Mouse (Mus musculus): Measurements from ENCODE around the gene Smim7. TPM values are rescaled to one million over a fixed set of nuclear protein-coding genes. Genes with fewer than 3 reads are reported as not detected.

Gene Smim7
- polyA plus RNA-seq (2012; rRNA removed) = 12.5 and 16.3 TPM in 2 replicates
- 32.2 and 33.5 TPM in 2 replicates for polyA plus RNA-seq (2014; fragmentation: Nextera tagmentation; extraction: Ambion mirVana)

- WGBS (ENCODE audit: insufficient replicate concordance) = under 1% methylated on average over 52 of the region's 52 CpGs
- Histone ChIP-seq H3K9me3 (ENCODE audit: control insufficient read depth, low read length) (no peaks in the 10 kb centered on the region), H3K27me3 (ENCODE audit: control insufficient read depth, insufficient read depth, low read length) (no peaks in the 10 kb centered on the region; the same call in 1 of the 2 replicates), H3K9ac (replicated peaks) (peak within 1 kb of the TSS; percentile 80), H3K27ac (peak within 1 kb of the TSS; percentile 87), H3K4me1 (replicated peaks; ENCODE audit: control insufficient read depth in 2 of 2, insufficient read depth in 2 of 2, low read length in 1 of 2) (peaks cover 5 to 13% of the 10 kb centered on the region in 2 experiments), H3K4me2 (ENCODE audit: low read depth) (peak within 1 kb of the TSS; percentile 88), H3K36me3 (replicated peaks; ENCODE audit: control insufficient read depth, insufficient read depth, low read depth) (peaks cover 15% of the 10 kb centered on the region), H3K4me3 (ENCODE audit: insufficient read depth in 1 of 2, low read depth in 2 of 2, low read length in 2 of 2) (peak within 1 kb of the TSS; percentile 68 to 95)
- peak; percentile 99 for ATAC-seq (ENCODE audit: insufficient read depth)
- DNase-seq (ENCODE audit: low read depth in 3 of 3, low spot score in 3 of 3) = peak; percentile 96 to 99 (median 98)
- TF ChIP-seq EP300 (IDR thresholded peaks at IDR 0.05; ENCODE audit: low read depth) (no peak), CTCF (IDR thresholded peaks at IDR 0.05; ENCODE audit: low read depth) (no peak)
Measured at GRCm38 (mm10) chr8:72570633-72571610, at the start of gene Smim7. Smim7 (minus strand) TSS chr8:72571088.

GRCm38 (mm10) chr8:72590198-72590597, 19.3 kb upstream of the Smim7 start:
- Histone ChIP-seq H3K9ac (replicated peaks) (no peak overlapping the region), H3K27ac (no peak overlapping the region), H3K4me3 (ENCODE audit: insufficient read depth in 1 of 2, low read depth in 2 of 2, low read length in 2 of 2) (no peak overlapping the region), H3K4me2 (ENCODE audit: low read depth) (no peak overlapping the region), H3K27me3 (ENCODE audit: control insufficient read depth, insufficient read depth, low read length) (no peaks in the 10 kb centered on the region), H3K4me1 (replicated peaks; ENCODE audit: control insufficient read depth in 2 of 2, insufficient read depth in 2 of 2, low read length in 1 of 2) (no peaks in the 10 kb centered on the region), H3K36me3 (replicated peaks; ENCODE audit: control insufficient read depth, insufficient read depth, low read depth) (no peaks in the 10 kb centered on the region), H3K9me3 (ENCODE audit: control insufficient read depth, low read length) (no peaks in the 10 kb centered on the region)
- WGBS (ENCODE audit: insufficient replicate concordance) = 33% methylated on average over 2 of the region's 2 CpGs
- ATAC-seq (ENCODE audit: insufficient read depth) = no peak
- TF ChIP-seq CTCF (IDR thresholded peaks at IDR 0.05; ENCODE audit: low read depth) (peak; percentile 63), EP300 (IDR thresholded peaks at IDR 0.05; ENCODE audit: low read depth) (no peak)
- peak in 1 of 3 experiments; percentile 34 for DNase-seq (ENCODE audit: low read depth in 3 of 3, low spot score in 3 of 3)

- no peaks in the 10 kb centered on the region for H3K9me3 ChIP-seq (ENCODE audit: control insufficient read depth, low read length)
- H3K27ac ChIP-seq = no peak overlapping the region
- H3K4me3 ChIP-seq (ENCODE audit: insufficient read depth in 1 of 2, low read depth in 2 of 2, low read length in 2 of 2) = no peak overlapping the region
- DNase-seq (ENCODE audit: low read depth in 3 of 3, low spot score in 3 of 3) = no peak
- H3K4me2 ChIP-seq (ENCODE audit: low read depth) = no peak overlapping the region
- no peak for TF ChIP-seq EP300 (IDR thresholded peaks at IDR 0.05; ENCODE audit: low read depth)
- no peak for TF ChIP-seq CTCF (IDR thresholded peaks at IDR 0.05; ENCODE audit: low read depth)
- H3K9ac ChIP-seq (replicated peaks) = no peak overlapping the region
- 76% methylated on average over 7 of the region's 7 CpGs for WGBS (ENCODE audit: insufficient replicate concordance)
- no peaks in the 10 kb centered on the region for H3K27me3 ChIP-seq (ENCODE audit: control insufficient read depth, insufficient read depth, low read length)
- no peaks in the 10 kb centered on the region for H3K36me3 ChIP-seq (replicated peaks; ENCODE audit: control insufficient read depth, insufficient read depth, low read depth)
- no peak for ATAC-seq (ENCODE audit: insufficient read depth)
- H3K4me1 ChIP-seq (replicated peaks; ENCODE audit: control insufficient read depth in 2 of 2, insufficient read depth in 2 of 2, low read length in 1 of 2) = no peaks in the 10 kb centered on the region; a peak in 1 of 4 replicates
Measured at GRCm38 (mm10) chr8:72589286-72589685, 18.4 kb upstream of the Smim7 start.

- ATAC-seq (ENCODE audit: insufficient read depth) = no peak
- 73% methylated on average over 10 of the region's 10 CpGs for WGBS (ENCODE audit: insufficient replicate concordance)
Measured at GRCm38 (mm10) chr8:72588865-72589264, 18.0 kb upstream of the Smim7 start.

GRCm38 (mm10) chr8:72587806-72588205, 16.9 kb upstream of the Smim7 start:
- 63% methylated on average over 6 of the region's 6 CpGs for WGBS (ENCODE audit: insufficient replicate concordance)
- no peak for ATAC-seq (ENCODE audit: insufficient read depth)

More at GRCm38 (mm10) chr8:72588865-72589264, 18.0 kb upstream of the Smim7 start:
- Histone ChIP-seq H3K27me3 (ENCODE audit: control insufficient read depth, insufficient read depth, low read length) (no peaks in the 10 kb centered on the region), H3K9ac (replicated peaks) (no peak overlapping the region), H3K9me3 (ENCODE audit: control insufficient read depth, low read length) (no peaks in the 10 kb centered on the region), H3K36me3 (replicated peaks; ENCODE audit: control insufficient read depth, insufficient read depth, low read depth) (no peaks in the 10 kb centered on the region), H3K4me2 (ENCODE audit: low read depth) (no peak overlapping the region), H3K4me1 (replicated peaks; ENCODE audit: control insufficient read depth in 2 of 2, insufficient read depth in 2 of 2, low read length in 1 of 2) (no peaks in the 10 kb centered on the region; a peak in 1 of 4 replicates), H3K27ac (no peak overlapping the region), H3K4me3 (ENCODE audit: insufficient read depth in 1 of 2, low read depth in 2 of 2, low read length in 2 of 2) (no peak overlapping the region)
- DNase-seq (ENCODE audit: low read depth in 3 of 3, low spot score in 3 of 3) = no peak
- TF ChIP-seq EP300 (IDR thresholded peaks at IDR 0.05; ENCODE audit: low read depth) (no peak), CTCF (IDR thresholded peaks at IDR 0.05; ENCODE audit: low read depth) (no peak)

More at GRCm38 (mm10) chr8:72587806-72588205, 16.9 kb upstream of the Smim7 start:
- no peaks in the 10 kb centered on the region for H3K9me3 ChIP-seq (ENCODE audit: control insufficient read depth, low read length)
- no peak for TF ChIP-seq CTCF (IDR thresholded peaks at IDR 0.05; ENCODE audit: low read depth)
- TF ChIP-seq EP300 (IDR thresholded peaks at IDR 0.05; ENCODE audit: low read depth) = no peak
- no peaks in the 10 kb centered on the region for H3K36me3 ChIP-seq (replicated peaks; ENCODE audit: control insufficient read depth, insufficient read depth, low read depth)
- H3K4me1 ChIP-seq (replicated peaks; ENCODE audit: control insufficient read depth in 2 of 2, insufficient read depth in 2 of 2, low read length in 1 of 2) = peaks cover 0 to 2% of the 10 kb centered on the region in 2 experiments; a peak in 1 of 4 replicates
- no peak overlapping the region for H3K9ac ChIP-seq (replicated peaks)
- DNase-seq (ENCODE audit: low read depth in 3 of 3, low spot score in 3 of 3) = no peak
- no peak overlapping the region for H3K27ac ChIP-seq
- H3K4me3 ChIP-seq (ENCODE audit: insufficient read depth in 1 of 2, low read depth in 2 of 2, low read length in 2 of 2) = no peak overlapping the region
- H3K4me2 ChIP-seq (ENCODE audit: low read depth) = no peak overlapping the region
- no peaks in the 10 kb centered on the region for H3K27me3 ChIP-seq (ENCODE audit: control insufficient read depth, insufficient read depth, low read length)
